Mouse (Mus musculus) retina, postnatal 1 day (tissue): ENCODE measurements around the gene Pdyn.

Experiments
- DNase-seq: peaks from one replicate; pipeline ENCODE4 v3.0.0-alpha.2; 2012

Pdyn gene

GRCm38 (mm10) chr2:129654233-129654950 lies 45.3 kb downstream of the Pdyn start:
- no peak for DNase-seq

DNA sequence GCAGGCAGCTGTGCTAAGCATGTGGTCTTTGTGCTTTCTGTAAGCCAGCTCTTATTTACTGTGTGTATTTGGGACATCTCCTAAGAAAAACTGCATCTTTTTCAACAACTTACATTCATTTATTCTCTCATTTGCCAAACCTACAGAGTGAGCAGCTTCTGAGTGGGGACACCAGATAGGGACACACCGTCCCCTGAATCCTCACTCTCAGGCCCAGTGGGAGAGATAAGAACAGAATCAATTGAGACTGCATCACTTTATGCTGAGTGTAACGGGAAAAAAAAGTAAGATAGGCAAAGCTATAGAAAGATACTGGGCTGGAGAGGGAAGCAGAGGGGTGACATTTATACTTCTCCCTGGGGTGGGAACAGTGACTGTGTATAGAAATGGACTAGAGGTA lies 46.0 kb downstream of the Pdyn start:
- no peak for DNase-seq

DNA sequence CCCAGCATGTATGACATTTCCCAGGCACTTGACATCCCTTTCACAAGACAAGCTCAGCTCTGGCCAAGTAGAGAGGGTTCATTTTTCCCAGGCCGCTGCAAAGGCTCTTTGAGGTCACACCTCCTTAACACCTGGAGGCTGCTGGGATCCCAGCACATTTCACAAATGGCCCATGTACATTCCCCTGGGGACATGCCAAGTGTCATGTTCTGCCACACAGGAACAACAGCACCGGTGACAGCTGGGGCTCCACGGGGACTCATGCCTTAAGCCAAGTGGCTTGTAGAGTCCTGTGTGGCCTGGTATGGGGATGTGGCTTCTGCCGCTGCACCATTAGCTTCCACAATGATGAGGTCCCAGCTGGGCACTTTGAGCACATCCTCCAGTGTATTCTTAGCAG lies 47.0 kb downstream of the Pdyn start:
- DNase-seq, result peak; percentile 45
